Mouse (Mus musculus) forebrain, postnatal 0 days (tissue): ENCODE data around the gene Cc2d2a. TPM values are rescaled to one million over a fixed set of nuclear protein-coding genes. Genes with fewer than 3 reads are reported as not detected.
A peak's percentile ranks its signal among the peaks of the same experiment; 100 is the strongest.

ENCODE experiments used
- ATAC-seq: fragments of 200-750 bp; cut with Nextera tagmentation; 2 replicates; pipeline ENCODE4 v1.8.0; 2017; ENCODE audit warnings: mild to moderate bottlenecking, moderate library complexity
- DNase-seq: peaks from one replicate; pipeline ENCODE4 v3.0.0-alpha.2; 2015
- H3K27ac ChIP-seq: fragments of 300-500 bp; sonication (generic); 2 replicates; pipeline ENCODE4 v1.5.1; 2014; ENCODE audit warnings: low read depth, mild to moderate bottlenecking, antibody characterized with exemption, low read length, moderate library complexity, mixed read lengths
- H3K27me3 ChIP-seq: fragments of 300-500 bp; sonication (generic); 2 replicates; pipeline ENCODE4 v1.6.1; 2014; ENCODE audit warnings: mild to moderate bottlenecking, low read length, mixed read lengths; ENCODE audit not compliant: insufficient read depth
- H3K36me3 ChIP-seq: fragments of 300-500 bp; sonication (generic); 2 replicates; pipeline ENCODE4 v1.6.1; 2014; ENCODE audit warnings: mild to moderate bottlenecking, moderate library complexity; ENCODE audit not compliant: insufficient read depth
- H3K4me1 ChIP-seq: fragments of 300-500 bp; sonication (generic); 2 replicates; pipeline ENCODE4 v1.6.1; 2014; ENCODE audit warnings: antibody characterized with exemption; ENCODE audit not compliant: insufficient read depth
- H3K4me2 ChIP-seq: fragments of 300-500 bp; sonication (generic); 2 replicates; pipeline ENCODE4 v1.6.1; 2014; ENCODE audit warnings: low read depth, mild to moderate bottlenecking, moderate library complexity
- H3K4me3 ChIP-seq: fragments of 300-500 bp; sonication (generic); 2 replicates; pipeline ENCODE4 v1.5.1; 2014; ENCODE audit warnings: low read depth, low read length, mixed read lengths
- H3K9ac ChIP-seq: fragments of 300-500 bp; sonication (generic); 2 replicates; pipeline ENCODE4 v1.6.1; 2014; ENCODE audit warnings: mild to moderate bottlenecking
- H3K9me3 ChIP-seq: fragments of 300-500 bp; sonication (generic); 2 replicates; pipeline ENCODE4 v1.6.1; 2016; ENCODE audit warnings: low read length
- CTCF ChIP-seq: sonication (generic); IDR thresholded peaks from 2 replicates; pipeline ENCODE4 v1.5.1; 2016; ENCODE audit warnings: antibody characterized with exemption, control low read depth, low read depth
- WGBS: fragments of 180-500 bp; shearing (Covaris S2); extraction: QIAGEN DNeasy Blood & Tissue Kit; methylation state at CpG from one replicate; pipeline ENCODE4 v1.1.7; 2014; 5-methylcytosine and 5-hydroxymethylcytosine counted together
- polyA plus RNA-seq: library from polyadenylated mRNA; unstranded; fragments of >200 nt; fragmentation: Nextera tagmentation; extraction: Ambion mirVana; gene quantifications from 2 replicates; pipeline ENCODE4 v1.2.1, GENCODE M21; 2015
- total RNA-seq: library from RNA; depleted of rRNA; stranded (reverse); fragments of >200 nt; gene quantifications from 2 replicates; pipeline ENCODE4 v1.2.3, GENCODE M21; 2014

Cc2d2a gene
- total and polyA plus RNA-seq, 2 experiments from 2014 or later, result 5.6 to 10.2 TPM

- ATAC-seq (peak; percentile 43; the same call in 1 of the 2 replicates), DNase-seq (no peak)
- no peak overlapping the region for H3K9ac ChIP-seq
- no peak overlapping the region for H3K4me3 ChIP-seq
- no peaks in the 10 kb centered on the region for H3K9me3 ChIP-seq
- 72% methylated on average over 12 of the region's 12 CpGs for WGBS
- H3K4me2 ChIP-seq, result no peak overlapping the region
- no peaks in the 10 kb centered on the region for H3K4me1 ChIP-seq
- H3K36me3 ChIP-seq, result no peaks in the 10 kb centered on the region
- no peak for TF ChIP-seq CTCF
- H3K27ac ChIP-seq, result no peak overlapping the region
- no peaks in the 10 kb centered on the region for H3K27me3 ChIP-seq
Observed at GRCm38 (mm10) chr5:43647098-43647774, 14.9 kb upstream of the Cc2d2a start.

- no peak for ATAC-seq
- Histone ChIP-seq H3K27me3 (no peaks in the 10 kb centered on the region), H3K9me3 (no peaks in the 10 kb centered on the region), H3K4me2 (0 out of 2 replicates have a peak overlapping the region, but pooled peaks have one; percentile 52), H3K36me3 (no peaks in the 10 kb centered on the region), H3K27ac (peak overlapping the region; percentile 82; the same call in 1 of the 2 replicates), H3K4me1 (no peaks in the 10 kb centered on the region), H3K4me3 (no peak overlapping the region), H3K9ac (no peak overlapping the region)
- TF ChIP-seq CTCF, result no peak
- no peak for DNase-seq
- WGBS, result 94% methylated on average over 3 of the region's 3 CpGs
Observed at GRCm38 (mm10) chr5:43661498-43661897, 648 bp upstream of the Cc2d2a start.

GRCm38 (mm10) chr5:43663531-43663930, 1.4 kb downstream of the Cc2d2a start:
- no peaks in the 10 kb centered on the region for H3K27me3 ChIP-seq
- DNase-seq (no peak), ATAC-seq (no peak)
- H3K4me2 ChIP-seq, result peak overlapping the region; percentile 6; the same call in 1 of the 2 replicates
- no peak for TF ChIP-seq CTCF
- 51% methylated on average over 6 of the region's 6 CpGs for WGBS
- H3K9ac ChIP-seq, result no peak overlapping the region
- no peaks in the 10 kb centered on the region for H3K4me1 ChIP-seq
- H3K27ac ChIP-seq, result no peak overlapping the region
- no peaks in the 10 kb centered on the region for H3K9me3 ChIP-seq
- H3K4me3 ChIP-seq, result no peak overlapping the region
- H3K36me3 ChIP-seq, result no peaks in the 10 kb centered on the region

DNA sequence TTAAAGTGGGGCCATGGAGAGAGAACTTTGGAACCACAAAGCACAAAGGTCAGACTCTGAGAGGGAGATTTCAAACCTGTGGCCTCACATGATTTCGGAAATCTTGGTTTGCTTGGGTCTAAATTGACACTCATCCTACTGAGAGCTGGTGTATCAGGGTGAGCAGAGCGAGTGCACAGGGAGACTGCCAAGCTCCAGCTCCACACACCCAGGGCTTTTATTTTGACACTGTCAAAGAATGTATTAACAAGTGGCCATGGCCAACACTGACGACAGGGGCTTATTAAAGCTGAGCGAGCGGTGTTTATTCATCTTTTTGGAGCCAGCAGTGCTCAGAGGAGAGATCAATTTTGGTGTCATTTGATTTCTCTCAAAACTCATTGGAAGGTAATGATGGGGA, 3.0 kb downstream of the Cc2d2a start:
- DNase-seq (peak; percentile 62), ATAC-seq (peak; percentile 58)
- Histone ChIP-seq H3K9ac (no peak overlapping the region), H3K4me1 (no peaks in the 10 kb centered on the region), H3K9me3 (no peaks in the 10 kb centered on the region), H3K27me3 (no peaks in the 10 kb centered on the region), H3K27ac (no peak overlapping the region), H3K4me2 (peak overlapping the region; percentile 23; the same call in 1 of the 2 replicates), H3K36me3 (no peaks in the 10 kb centered on the region), H3K4me3 (0 out of 2 replicates have a peak overlapping the region, but pooled peaks have one; percentile 8)
- TF ChIP-seq CTCF, result no peak
- 12% methylated on average over 5 of the region's 5 CpGs for WGBS

GRCm38 (mm10) chr5:43669118-43669645, 7.0 kb downstream of the Cc2d2a start:
- no peak for DNase-seq
- no peak for TF ChIP-seq CTCF
- no peak overlapping the region for H3K27ac ChIP-seq
- H3K4me3 ChIP-seq, result no peak overlapping the region
- H3K9me3 ChIP-seq, result no peaks in the 10 kb centered on the region
- peaks cover 7% of the 10 kb centered on the region; the same call in 1 of the 2 replicates for H3K4me1 ChIP-seq
- no peak overlapping the region for H3K9ac ChIP-seq
- no peak overlapping the region for H3K4me2 ChIP-seq
- no peaks in the 10 kb centered on the region for H3K36me3 ChIP-seq
- ATAC-seq, result no peak
- H3K27me3 ChIP-seq, result no peaks in the 10 kb centered on the region
- 84% methylated on average over 8 of the region's 8 CpGs for WGBS

DNA sequence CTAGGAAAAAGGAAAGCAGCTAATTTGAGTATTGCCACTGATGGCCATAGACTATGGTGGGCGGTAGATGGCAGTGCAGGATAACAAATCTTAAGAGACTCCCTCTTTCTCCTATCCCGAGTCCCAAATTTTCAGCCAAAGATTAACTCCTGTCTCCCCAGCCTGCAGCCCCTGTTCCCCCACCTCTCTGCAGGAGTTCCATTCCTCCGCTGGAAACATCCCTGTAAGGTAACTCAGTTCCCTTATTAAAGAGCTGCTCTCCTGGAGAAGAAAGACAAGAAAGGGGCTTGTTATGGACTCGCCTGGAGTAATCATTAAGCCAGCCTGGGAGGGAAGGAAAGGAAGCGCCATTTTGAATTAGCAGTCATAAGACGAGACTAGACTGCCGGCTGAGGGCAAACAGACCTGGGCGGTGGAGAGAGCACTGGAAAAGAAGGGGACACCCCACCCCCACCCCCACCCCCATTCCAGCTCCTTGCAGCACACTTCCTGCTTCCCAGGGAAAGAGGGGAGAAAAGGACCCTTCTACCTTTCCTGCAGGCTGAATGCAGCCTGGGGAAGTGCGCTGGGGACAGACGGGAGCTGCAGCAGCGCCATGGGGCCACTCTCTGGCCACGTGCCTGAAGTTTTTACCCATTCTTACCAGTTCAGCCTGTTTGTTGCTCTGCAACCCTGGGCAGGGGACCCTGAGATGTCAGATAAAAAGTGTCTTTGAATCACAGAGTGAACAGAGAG, 10.2 kb downstream of the Cc2d2a start:
- H3K36me3 ChIP-seq, result no peaks in the 10 kb centered on the region
- DNase-seq, result peak; percentile 94
- H3K4me1 ChIP-seq, result peaks cover 7% of the 10 kb centered on the region; the same call in 1 of the 2 replicates
- H3K9me3 ChIP-seq, result no peaks in the 10 kb centered on the region
- no peaks in the 10 kb centered on the region for H3K27me3 ChIP-seq
- H3K4me2 ChIP-seq, result peak overlapping the region; percentile 56
- peak; percentile 83 for TF ChIP-seq CTCF
- H3K9ac ChIP-seq, result peak overlapping the region; percentile 74
- under 1% methylated on average over 12 of the region's 12 CpGs for WGBS
- ATAC-seq, result peak; percentile 97
- H3K27ac ChIP-seq, result peak overlapping the region; percentile 90
- peak overlapping the region; percentile 61 for H3K4me3 ChIP-seq
